Mouse (Mus musculus) kidney, postnatal 10 days (tissue): ENCODE data around the gene Glis3.

Experiments
- DNase-seq: peaks from one replicate; pipeline ENCODE4 v3.0.0; 2021; ENCODE audit warnings: mixed read lengths

The Glis3 gene

DNA sequence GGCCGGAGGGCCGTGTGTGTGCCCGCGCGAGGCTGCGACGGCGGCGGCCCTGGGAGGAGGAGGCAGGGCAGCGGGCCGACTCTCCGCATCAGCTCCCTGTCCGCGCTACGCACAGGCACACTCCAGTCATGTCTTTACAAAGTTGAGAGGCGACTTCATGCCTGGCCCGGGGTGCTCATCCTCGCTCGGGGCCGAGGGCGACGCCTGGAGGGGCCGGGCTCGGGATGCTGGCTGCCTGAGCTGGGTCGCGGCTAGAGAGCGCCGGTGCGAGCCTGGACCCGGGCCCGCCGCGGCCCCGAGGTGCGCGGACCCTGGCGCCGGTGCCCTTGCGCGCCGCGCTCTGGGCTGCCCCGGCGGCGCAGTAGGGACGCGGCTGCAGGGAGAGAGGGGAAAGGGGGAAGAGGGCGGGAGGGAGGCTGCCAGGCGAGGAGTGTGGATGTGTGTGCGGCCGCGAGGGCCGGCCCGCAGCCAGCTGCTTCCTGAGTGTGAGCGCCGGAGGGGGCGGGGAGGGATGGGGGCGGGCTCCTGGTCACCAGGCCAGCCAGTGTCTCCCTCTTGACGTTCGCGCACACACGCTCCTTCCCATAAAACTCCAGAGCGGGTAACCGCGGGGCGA, at the start of gene Glis3:
Gene Glis3 (minus strand): TSS at position 302 of the 616 bp plus-strand sequence.
- DNase-seq = peak; percentile 89

DNA sequence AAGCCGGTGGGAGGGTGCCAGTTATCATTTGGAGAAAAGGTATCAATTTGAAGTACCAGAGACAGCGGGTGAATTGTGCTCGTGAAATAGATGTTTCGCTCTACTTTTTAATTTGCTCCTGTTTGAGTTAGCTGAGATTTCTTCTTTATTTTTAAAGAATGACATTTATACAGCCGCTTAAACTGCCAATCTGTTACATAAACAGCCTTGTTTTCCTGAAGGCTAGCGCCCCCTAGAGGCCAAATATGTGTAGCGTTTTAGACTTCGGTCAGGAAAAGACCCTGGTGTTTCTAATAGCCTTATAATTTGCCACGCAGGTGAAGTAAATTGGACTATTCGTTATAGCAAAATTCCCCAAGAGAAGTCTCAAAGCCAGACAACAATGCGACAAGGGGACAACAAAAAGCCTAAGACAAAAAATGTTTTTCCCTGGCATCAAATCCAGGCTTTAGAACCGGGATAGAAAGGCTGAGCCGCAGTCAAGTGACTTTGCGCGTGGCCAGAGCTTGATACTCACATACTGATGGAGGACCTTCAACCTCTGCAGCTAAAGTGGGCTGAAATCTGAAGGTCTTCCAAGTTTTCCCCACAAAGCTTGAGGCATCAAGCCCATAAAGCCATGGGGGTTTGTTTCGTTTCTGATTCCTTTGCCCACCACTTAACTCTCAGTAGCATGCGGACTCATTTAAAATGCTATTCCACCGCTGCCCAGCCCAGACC, 46.4 kb upstream of the Glis3 start:
- peak; percentile 84 for DNase-seq

DNA sequence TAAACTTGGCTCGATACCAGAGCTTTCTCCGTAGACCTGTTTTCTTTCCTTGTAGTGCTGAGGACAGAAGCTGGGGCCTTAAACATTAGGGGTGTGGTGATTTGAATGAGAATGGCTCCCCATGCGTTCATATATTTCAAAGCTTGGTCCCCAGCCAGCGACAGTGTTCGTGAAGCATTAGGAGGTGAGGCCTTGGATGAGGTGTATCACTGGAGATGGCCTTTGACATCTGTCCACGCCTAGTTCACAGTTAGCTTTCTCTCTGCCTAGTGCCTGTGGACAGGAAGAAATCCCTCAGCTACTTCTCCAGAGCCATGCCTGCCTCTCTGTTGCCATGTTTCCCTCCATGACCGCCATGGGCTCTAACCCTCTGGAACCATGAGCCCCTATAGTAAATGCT, 44.8 kb upstream of the Glis3 start:
- DNase-seq = no peak

DNA sequence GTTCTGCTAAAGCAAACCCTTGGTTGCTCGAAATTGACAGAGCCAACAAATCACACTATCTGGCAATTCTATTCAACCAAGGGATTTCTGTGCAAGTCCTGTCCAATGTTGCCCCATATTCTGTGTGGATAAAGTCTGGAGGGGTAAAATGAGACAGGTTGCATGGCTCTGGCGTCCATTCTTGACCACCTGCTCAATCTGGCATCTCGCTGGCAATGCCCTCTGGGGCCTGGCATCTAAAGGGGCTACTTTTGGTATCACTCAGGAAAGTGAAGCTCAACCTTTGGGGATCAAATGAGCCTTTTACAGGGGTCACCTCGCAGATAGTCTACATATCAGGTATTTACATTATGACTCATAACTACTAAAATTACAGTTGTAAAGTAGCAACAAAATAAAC, 42.7 kb upstream of the Glis3 start:
- no peak for DNase-seq

DNA sequence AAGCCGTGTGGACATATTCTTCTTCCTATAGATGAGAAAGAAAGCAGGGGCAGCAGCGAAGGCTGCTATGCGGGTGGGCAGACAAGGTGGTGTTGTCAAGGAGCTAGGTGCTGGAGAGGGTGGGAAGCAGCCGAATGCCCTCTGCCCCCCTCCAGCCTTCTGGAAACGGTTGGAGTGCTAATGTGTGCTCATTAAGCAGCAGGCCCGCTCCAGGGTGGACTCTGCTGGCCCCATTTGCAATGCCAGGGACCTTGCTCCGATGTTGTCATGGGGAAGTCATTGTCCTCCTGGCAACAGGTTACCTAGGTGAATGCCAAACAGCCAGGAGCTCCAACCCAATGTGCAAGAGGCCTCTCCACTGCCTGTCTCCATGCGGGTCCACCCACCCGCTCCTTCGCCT, 42.0 kb upstream of the Glis3 start:
- no peak for DNase-seq

DNA sequence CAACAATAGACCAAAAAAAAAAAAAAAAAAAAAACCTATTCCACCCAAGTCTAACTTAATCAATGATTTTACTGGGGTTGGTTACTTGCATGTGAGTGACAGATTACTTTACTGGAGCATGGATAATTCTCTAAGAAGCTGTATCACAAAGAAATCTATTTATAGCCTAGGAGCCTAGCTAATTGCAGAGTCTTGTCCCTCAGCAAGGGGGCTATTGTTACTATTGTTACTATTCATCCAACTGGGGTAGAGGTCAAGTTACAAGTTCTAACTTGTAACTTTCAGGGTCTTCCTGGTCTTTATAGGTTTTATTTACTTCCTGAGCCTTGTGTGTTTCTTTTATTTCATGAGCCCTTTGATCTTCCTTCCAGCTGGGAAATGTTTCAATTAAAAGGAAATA, 40.1 kb upstream of the Glis3 start:
- no peak for DNase-seq

DNA sequence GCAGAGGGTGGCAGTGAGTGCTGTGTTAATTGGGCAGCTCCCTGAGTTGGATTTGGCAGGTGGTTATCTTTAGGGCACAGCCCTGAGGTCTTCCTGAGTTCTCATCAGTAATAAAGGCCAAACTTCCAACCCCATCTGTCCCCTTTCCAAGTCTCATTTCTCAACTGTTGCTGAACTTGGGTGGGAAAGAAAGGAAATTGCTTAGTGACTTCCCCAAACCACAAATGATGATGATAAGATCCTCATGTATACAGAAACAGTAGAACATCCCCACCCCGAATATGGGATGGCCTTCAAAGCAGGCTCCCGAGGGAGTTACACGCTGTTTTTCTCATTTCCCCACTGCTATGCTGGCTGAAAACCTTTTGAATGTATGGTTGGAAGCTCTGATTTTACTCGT, 34.8 kb upstream of the Glis3 start:
- peak; percentile 24 for DNase-seq

DNA sequence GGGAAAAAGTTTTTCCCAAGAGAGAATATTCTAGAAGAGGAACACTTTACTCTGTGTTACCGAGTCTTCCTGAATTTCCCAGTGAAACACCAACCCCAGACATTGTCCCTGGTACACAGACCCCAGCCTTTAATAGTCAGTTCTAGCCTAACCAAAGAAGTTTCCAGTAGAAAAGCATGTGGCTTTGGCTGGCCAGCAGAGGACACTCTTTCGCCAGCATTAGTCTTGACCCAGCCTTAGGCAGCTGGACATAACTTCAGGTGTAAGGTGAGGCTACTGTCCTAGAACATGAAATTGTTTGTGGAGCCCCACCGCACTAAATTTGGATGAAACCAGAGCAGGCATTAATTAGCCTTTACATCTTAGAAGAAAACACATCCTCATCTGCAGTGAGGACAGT, 17.8 kb upstream of the Glis3 start:
- DNase-seq = no peak

DNA sequence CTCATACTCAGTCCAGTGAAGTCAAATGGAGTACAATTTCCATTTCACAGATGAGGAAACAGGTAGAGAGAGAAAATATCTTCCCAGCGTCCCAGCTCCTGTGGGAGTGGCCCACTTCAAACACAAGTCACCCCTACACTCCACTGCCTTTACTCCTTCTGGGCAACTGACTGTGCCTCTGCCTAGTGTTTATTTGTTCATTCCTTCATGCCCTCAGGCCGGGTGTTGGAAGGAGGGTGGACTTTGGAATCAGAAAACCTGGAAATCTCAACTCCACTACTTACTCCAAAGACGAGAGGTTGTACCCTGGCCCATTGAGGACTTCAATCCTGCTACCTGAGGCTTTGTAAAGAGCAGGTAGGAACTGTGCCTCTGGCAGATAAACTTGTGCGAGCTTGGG, 6.5 kb upstream of the Glis3 start:
- DNase-seq = no peak

DNA sequence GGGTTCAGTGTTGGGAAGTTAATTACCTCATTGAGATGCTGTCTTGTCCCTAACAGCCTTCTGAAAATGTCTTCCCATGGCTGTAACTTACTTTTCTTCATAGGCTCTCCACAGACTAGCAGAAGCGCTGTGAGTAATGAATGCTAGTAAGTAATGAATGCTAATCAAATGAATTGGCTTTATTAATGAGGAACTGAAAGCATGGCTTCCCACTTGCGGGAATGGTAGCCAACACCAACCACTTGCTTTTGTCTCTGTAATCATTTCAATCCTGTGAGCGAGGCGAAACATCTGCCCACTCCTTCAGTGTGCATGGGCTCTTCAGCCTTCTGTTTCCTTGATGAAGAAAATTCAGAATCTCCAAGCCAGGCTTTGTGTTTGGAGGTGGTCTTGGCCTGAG, 5.6 kb upstream of the Glis3 start:
- no peak for DNase-seq

DNA sequence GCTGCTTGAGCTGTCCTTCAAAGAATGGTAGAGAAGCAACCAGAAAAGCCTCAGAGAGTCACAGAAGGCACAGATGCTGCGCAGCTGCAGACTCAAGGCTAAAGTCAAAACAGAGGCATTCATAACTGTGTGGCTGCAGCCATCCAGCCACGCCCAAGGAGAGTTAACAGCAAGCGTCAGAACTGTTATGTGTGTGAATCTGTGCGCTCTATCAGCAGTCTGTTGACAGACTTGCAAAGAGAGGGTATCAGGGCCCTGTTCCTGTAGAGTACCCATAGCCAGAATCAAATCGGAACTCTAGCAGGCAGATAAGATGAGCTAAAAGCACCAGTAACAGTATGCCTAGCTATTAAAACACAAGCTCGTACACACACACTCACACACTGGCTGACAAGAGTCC, 4.5 kb upstream of the Glis3 start:
- no peak for DNase-seq

DNA sequence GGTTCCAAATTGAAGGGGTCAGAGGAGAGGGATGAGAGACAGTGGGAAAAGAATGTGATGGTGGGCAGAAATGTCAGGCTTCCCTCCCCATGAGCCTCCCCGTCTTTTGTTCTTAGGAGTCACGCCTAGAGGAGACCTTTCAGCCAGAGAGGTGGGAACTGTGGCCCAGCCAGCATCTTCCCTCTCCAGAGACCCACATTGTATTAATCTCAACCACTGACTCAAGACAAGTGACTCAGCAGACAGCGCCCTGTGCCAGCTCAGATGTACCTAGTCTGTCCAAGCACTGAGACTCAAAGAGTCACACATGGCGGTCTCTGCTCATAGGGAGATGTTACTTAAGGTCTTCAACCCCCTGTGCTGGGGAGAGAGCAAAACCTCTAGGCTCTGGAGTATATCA, 3.5 kb upstream of the Glis3 start:
- DNase-seq = no peak

DNA sequence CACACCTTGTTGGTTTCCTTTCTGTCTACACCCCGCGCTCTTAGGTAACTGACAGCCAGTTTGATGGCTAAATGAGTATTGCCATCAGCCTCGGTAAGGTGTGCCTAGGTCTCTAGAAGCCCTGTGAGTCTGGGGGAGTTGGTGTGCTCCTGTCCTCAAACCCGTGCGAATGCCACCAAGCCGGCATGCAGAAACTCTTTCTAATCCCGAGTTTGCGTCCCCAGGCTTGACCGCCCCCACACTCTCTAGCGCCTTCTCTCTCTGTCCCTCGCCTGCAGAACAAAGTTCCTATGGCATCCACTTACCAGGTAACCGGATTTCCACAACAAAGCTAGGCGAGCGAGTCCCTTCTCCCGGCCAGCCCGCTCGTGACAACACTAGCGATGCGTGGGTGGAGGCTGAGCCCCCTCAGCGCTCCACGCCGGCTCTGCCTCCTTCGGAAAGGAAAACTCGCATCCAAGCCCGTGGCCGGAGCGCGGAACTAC, 544 bp downstream of the Glis3 start:
- DNase-seq = no peak

DNA sequence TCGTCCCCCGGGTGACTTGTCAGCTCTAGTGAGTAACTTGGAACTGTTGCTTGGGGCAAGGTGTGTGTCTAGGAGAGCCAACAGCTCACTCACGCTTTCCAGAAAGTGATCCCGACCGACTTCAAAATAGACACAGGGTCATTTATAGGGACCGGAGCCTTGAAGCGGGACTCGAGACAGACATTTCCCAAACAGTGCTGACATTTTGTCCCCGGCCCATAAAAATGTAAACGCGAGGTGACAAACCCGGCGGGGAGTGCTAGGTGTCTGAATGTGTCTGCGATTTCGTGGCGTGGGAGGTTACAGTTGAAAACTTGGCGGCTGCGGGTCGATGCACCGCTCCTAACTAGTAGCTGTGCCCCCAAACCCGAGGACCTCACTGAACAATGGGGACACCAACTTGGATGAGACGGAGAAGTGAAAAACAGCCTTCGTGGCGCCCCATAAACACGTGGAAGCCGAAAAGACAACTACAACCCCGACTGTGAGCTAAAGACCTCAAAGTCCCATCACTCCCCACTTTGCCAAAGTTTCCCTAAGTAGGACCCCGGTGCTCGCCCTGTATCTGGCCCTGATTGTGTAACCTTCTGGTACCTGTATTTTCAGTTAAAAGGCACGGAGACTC, 1.1 kb downstream of the Glis3 start:
- DNase-seq = peak; percentile 22

DNA sequence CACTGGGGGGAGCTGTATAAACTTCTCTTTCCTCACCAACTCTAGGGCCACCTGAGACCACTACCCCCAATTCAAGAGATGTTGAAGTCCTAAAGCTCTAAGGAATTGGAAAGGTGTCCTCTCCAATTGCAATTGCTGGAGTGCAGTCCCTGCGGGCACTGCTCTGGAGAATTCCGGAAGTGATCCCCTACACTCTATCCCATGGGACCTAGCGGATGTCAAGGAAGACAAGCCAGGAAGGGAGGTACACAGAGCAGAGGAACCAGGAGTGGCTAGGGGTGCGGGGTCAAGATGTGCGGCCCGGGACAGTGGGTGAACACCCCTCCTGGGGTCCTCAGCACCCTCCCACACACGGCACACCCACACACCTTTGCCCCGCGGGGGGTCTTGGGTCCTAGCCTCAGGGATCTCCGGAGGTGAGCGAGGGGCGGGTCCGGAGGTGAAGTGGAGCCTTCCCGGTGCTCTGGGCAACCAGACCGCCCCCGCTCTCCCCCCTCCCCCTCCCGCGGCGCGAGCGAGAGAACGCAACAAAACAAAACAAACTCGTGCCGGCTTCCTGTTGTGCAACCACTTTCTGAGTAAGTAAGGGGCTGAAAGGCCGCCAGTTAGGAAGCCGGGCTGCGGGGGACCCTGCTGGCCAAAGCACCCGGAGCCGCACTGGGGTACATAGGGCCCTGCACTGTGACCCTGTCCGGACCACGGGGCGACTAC, 2.0 kb downstream of the Glis3 start:
- DNase-seq = peak; percentile 80

DNA sequence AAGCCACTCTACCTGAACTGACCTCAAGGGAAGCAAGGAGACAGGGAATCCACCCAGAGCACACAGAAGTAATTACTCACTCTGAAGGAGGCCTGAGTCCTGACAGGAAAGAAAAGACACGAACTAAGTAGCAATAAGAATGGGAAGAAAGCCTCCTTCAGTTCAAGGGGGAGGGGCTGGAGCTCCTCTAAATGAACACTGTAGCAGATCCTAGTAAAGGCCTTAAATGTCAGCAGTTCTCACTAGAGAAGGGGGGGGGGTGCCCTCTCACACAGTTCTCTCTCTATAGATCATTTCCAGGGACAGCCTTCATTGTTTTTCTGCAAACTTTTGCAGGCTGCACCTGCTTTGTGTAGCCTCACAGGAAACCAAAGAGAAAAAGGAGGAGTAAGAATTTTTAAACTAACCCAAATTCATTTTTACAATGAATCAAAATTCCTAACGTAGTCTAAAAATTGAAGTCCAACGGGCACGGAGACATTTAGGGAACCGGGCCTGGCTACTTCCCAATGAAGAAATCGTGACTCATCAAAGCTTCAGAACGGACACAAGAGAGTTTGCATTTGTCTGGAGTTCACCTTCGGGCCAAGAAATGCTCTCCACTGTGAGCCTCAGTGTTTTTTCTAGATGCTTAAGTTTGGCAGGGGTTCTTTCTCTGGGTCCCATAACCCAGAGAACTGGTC, 2.7 kb downstream of the Glis3 start:
- peak; percentile 38 for DNase-seq

DNA sequence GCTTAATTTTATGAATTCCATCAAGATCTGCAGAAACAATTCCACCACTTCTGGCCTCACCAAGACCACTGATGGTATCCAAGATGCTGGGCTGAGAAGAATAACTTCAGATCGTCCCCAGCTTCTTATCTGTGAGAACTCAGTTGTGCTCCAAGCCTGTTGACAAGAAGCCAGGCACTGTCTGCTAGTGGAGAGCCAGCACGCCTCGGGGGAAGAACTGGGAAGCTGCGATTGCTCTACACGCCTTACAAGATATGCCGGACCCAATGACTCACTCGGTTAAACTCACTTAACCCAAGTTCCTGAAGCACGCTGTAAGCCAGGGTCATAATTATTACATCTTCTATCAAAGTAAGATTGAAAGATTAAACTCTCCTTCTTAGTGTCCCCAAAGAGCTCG, 16.1 kb downstream of the Glis3 start:
- peak; percentile 29 for DNase-seq

DNA sequence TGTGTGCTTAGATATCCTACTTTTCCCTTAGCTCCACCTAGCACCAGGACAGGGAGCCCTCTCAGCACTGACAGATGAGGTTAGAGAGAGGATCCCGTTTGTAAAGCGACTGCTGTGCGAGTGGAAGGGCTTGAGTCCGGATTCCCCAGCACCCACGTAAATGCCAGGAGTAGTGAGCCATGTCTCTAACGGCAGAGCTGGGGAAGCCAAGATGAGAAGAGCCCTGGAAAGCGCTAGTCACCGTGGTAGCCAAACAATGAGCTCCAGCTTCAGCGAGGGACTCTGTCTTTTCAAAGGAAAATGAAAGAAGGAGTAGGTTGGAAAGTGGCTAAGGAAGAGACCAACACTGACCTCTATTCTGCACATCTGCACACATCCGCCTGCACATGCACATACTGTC, 16.7 kb downstream of the Glis3 start:
- DNase-seq = no peak

DNA sequence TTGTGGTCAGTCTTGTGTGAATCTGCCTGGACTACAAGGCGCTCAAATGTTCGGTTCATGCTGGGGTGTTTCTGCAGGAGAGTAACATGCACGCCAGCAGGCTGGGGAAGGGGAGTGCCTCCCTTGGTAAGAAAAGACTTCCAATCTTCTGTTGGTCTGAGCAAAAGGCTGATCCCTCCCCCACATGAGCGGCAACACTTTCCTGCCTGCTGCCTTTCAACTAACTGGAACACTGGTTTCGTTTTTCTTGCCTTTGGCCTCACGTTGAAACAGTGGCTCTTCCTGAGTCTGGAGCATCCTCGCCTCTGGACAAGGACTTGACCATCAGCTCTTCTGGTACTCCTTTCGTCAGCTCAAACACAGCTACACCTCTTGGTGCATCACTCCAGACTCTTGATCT, 17.4 kb downstream of the Glis3 start:
- DNase-seq = no peak

DNA sequence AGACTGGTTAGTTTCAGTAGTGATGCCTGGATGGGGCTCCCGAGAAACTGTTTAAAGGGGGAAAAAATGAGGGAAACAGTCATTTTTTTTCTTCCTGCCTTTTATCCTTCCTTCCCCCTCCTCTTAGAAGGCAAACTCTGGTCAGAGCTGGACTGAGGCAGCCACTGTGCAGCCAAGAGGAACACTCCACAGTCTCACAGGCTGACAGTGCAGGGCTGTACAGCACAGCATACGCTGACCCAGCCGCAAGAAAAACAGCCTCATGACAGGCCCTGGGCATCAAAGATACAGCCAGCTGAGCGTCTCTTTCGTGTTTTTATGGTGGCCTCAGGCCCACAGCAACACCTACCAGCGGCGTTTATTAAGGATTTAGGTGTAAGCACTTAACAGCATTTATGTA, 19.0 kb downstream of the Glis3 start:
- DNase-seq = peak; percentile 70

DNA sequence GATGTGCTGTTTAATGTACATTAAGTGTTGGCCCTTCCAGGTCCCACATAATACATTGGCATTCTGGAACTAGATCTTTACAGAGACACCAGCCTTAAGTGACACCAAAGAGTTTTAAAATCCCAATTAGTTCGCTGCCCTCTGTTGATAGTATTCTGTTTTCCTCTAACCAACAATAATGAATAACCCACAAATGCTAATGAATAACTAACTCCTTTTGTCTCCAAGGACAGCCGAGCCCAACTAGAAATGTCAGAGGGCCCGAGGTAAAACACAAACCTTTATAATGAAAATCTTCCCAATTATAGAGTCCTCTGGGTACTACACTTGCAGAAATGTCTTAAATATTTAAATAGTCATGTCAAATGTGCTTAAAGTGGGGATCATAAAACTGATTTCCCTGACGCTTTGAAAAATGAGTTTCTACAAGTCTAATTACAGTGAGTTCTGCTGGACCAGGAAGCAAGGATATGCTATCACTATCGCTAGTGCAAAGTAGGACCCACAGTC, 22.1 kb downstream of the Glis3 start:
- DNase-seq = no peak

DNA sequence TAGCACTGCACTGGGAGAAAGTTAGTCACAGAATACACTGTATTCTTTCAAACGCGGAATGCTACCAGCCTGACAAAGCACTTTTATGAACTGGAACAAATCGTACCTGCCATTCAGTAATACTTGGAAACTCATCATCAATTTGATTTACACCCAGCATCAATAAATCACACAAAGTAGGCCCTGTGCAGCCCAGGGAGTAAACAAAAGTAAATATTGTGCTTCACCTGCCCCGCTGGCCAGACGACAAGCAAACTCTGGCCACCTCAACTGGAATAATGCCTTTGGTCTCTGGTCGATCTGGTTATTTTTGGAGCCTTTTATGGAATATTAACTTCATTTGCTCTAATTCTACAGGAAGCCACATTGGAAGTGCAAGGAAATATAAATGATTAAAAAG, 23.0 kb downstream of the Glis3 start:
- DNase-seq = no peak

DNA sequence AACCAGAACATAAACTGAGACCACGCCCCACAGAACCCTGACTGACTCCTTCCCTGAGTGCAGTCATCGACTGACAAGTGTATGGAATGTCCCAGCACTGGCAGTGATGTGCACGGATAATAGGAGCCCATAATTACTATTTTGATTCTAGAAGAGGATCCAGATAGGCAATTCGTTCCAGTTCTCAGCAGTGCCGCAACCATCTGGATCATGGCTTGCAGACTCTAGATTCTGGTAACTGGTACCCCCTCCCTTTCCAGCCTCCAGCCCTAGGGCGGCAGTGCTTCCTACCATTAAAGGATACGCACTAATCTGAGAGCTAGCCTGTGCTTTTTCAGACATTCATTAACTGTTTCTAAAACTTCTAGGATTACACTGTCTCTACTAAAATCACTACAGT, 24.7 kb downstream of the Glis3 start:
- DNase-seq = peak; percentile 32
